Mouse (Mus musculus) MEL (cell line): Measurements from ENCODE around the gene Blcap.

Experiments
- BHLHE40 ChIP-seq: IDR thresholded peaks from 2 replicates; pipeline ENCODE4 v1.6.1; 2012; ENCODE audit warnings: low read depth, mild to moderate bottlenecking, inconsistent platforms, low read length, improper control_type of control experiment, borderline replicate concordance
- CHD1 ChIP-seq: IDR thresholded peaks from 2 replicates; pipeline ENCODE4 v1.6.1; 2012; ENCODE audit warnings: low read depth, mild to moderate bottlenecking, inconsistent platforms, low read length, improper control_type of control experiment
- CTCF ChIP-seq, 3 experiments: IDR thresholded peaks in 2 of 3; conservative IDR thresholded peaks in 1 of 3; 2 replicates each; pipeline ENCODE4 v1.5.1; 2011 to 2012; ENCODE audit warnings: low read length in 3 of 3, low read depth in 2 of 3, mild to moderate bottlenecking in 2 of 3, improper control_type of control experiment in 1 of 3, inconsistent platforms in 1 of 3, mixed read lengths in 1 of 3, moderate library complexity in 1 of 3; ENCODE audit not compliant: control insufficient read depth in 1 of 3, insufficient read depth in 1 of 3, poor library complexity in 1 of 3, severe bottlenecking in 1 of 3
- EP300 ChIP-seq, 2 experiments: IDR thresholded peaks; 2 replicates each; pipeline ENCODE4 v1.6.1; 2011; ENCODE audit warnings: improper control_type of control experiment in 2 of 2, low read length in 2 of 2, low read depth in 1 of 2, mild to moderate bottlenecking in 1 of 2
- ETS1 ChIP-seq: IDR thresholded peaks from 2 replicates; pipeline ENCODE4 v1.6.1; 2012; ENCODE audit warnings: low read depth, mild to moderate bottlenecking, inconsistent platforms, low read length, improper control_type of control experiment, moderate library complexity
- GATA1 ChIP-seq: IDR thresholded peaks from 2 replicates; pipeline ENCODE4 v1.6.1; 2011; ENCODE audit warnings: low read depth, low read length, improper control_type of control experiment
- HCFC1 ChIP-seq: IDR thresholded peaks from 2 replicates; pipeline ENCODE4 v1.6.1; 2012; ENCODE audit warnings: low read depth, mild to moderate bottlenecking, inconsistent platforms, low read length, improper control_type of control experiment, moderate library complexity
- MYC ChIP-seq: IDR thresholded peaks from 2 replicates; pipeline ENCODE4 v1.6.1; 2011; ENCODE audit warnings: low read depth, mild to moderate bottlenecking, low read length, improper control_type of control experiment, moderate library complexity
- NELFE ChIP-seq: IDR thresholded peaks from 2 replicates; pipeline ENCODE4 v1.6.1; 2011; ENCODE audit warnings: low read depth, low read length, improper control_type of control experiment
- POLR2A ChIP-seq, 2 experiments: IDR thresholded peaks; 2 replicates each; pipeline ENCODE4 v1.6.1; 2011 to 2012; ENCODE audit warnings: low read length in 2 of 2, mild to moderate bottlenecking in 2 of 2, control low read depth in 1 of 2, improper control_type of control experiment in 1 of 2, low read depth in 1 of 2, moderate library complexity in 1 of 2; ENCODE audit not compliant: control insufficient read depth in 1 of 2, insufficient read depth in 1 of 2, poor library complexity in 1 of 2
- SMC3 ChIP-seq: IDR thresholded peaks from 2 replicates; pipeline ENCODE4 v1.6.1; 2011; ENCODE audit warnings: low read depth, low read length, improper control_type of control experiment
- TCF12 ChIP-seq: IDR thresholded peaks from 2 replicates; pipeline ENCODE4 v1.6.1; 2014; ENCODE audit warnings: low read depth, mild to moderate bottlenecking, inconsistent platforms, low read length, improper control_type of control experiment, moderate library complexity
- USF2 ChIP-seq, 2 experiments: IDR thresholded peaks; 2 replicates each; pipeline ENCODE4 v1.6.1; 2011 to 2012; ENCODE audit warnings: improper control_type of control experiment in 2 of 2, low read length in 2 of 2, borderline replicate concordance in 1 of 2, inconsistent platforms in 1 of 2, low read depth in 1 of 2, mild to moderate bottlenecking in 1 of 2; ENCODE audit not compliant: insufficient read depth in 1 of 2
- ZNF384 ChIP-seq: IDR thresholded peaks from 2 replicates; pipeline ENCODE4 v1.6.1; 2012; ENCODE audit warnings: low read depth, mild to moderate bottlenecking, inconsistent platforms, low read length, improper control_type of control experiment

DNA sequence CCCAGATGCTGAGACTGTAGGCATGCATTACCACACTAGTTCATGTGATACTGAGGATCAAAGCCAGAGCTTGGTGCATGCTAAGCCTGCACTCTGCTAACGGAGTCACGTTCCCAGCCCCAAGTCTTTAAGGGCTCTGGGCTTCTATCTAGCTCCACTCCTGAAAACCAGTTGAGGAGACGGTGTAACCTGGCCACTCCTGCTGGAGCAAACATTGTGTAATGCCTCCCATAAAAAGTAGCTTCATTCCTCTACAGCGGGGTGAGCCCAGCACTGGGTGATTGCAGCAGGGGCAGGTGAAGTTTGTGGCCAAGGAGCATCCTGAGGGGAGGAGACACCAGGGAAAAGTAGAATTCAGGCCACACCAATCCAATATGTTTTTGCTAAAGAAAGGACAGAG lies 47.3 kb upstream of the Blcap start:
- no peak for TF ChIP-seq NELFE
- TF ChIP-seq GATA1, result no peak
- TF ChIP-seq POLR2A (IDR thresholded peaks at IDR 0.05; ENCODE audit: control insufficient read depth in 1 of 2, insufficient read depth in 1 of 2, low read depth in 1 of 2, low read length in 2 of 2, poor library complexity in 1 of 2), result no peak
- TF ChIP-seq ETS1, result no peak
- no peak for TF ChIP-seq BHLHE40
- no peak for TF ChIP-seq HCFC1
- TF ChIP-seq CHD1, result no peak
- TF ChIP-seq ZNF384, result no peak
- TF ChIP-seq USF2 (IDR thresholded peaks at IDR 0.05; ENCODE audit: borderline replicate concordance in 1 of 2, insufficient read depth in 1 of 2, low read depth in 1 of 2, low read length in 2 of 2), result no peak
- TF ChIP-seq SMC3, result no peak
- no peak for TF ChIP-seq TCF12
- no peak for TF ChIP-seq EP300 (IDR thresholded peaks at IDR 0.05; ENCODE audit: low read depth in 1 of 2, low read length in 2 of 2)
- TF ChIP-seq MYC, result no peak
- TF ChIP-seq CTCF (IDR thresholded peaks at IDR 0.05 in 2 of 3, conservative IDR thresholded peaks at IDR 0.05 in 1 of 3; ENCODE audit: control insufficient read depth in 1 of 3, insufficient read depth in 1 of 3, low read depth in 2 of 3, low read length in 3 of 3, poor library complexity in 1 of 3, severe bottlenecking in 1 of 3), result no peak
